Mouse (Mus musculus) lung, embryonic 14.5 days (tissue): Measurements from ENCODE around the gene Ipo4. TPM values are rescaled to one million over a fixed set of nuclear protein-coding genes. Genes with fewer than 3 reads are reported as not detected.

Experiments
- ATAC-seq: fragments of 200-750 bp; cut with Nextera tagmentation; 2 replicates; pipeline ENCODE4 v1.8.0; 2017; ENCODE audit warnings: mild to moderate bottlenecking, moderate TSS enrichment, moderate library complexity; ENCODE audit not compliant: insufficient read depth
- DNase-seq: peaks from one replicate; pipeline ENCODE4 v3.0.0-alpha.2; 2015
- H3K27ac ChIP-seq: fragments of 300-500 bp; sonication (generic); 2 replicates; pipeline ENCODE4 v1.5.1; 2014; ENCODE audit warnings: low read depth, mild to moderate bottlenecking, moderate library complexity
- H3K27me3 ChIP-seq: fragments of 300-500 bp; sonication (generic); 2 replicates; pipeline ENCODE4 v1.6.1; 2014; ENCODE audit warnings: low read length, control low read depth; ENCODE audit not compliant: insufficient read depth
- H3K36me3 ChIP-seq: fragments of 300-500 bp; sonication (generic); 2 replicates; pipeline ENCODE4 v1.6.1; 2014; ENCODE audit warnings: control low read depth; ENCODE audit not compliant: insufficient read depth
- H3K4me1 ChIP-seq: fragments of 300-500 bp; sonication (generic); 2 replicates; pipeline ENCODE4 v1.6.1; 2014; ENCODE audit warnings: antibody characterized with exemption, control low read depth; ENCODE audit not compliant: insufficient read depth
- H3K4me2 ChIP-seq: fragments of 300-500 bp; sonication (generic); 2 replicates; pipeline ENCODE4 v1.6.1; 2014; ENCODE audit warnings: mild to moderate bottlenecking
- H3K4me3 ChIP-seq: fragments of 300-500 bp; sonication (generic); 2 replicates; pipeline ENCODE4 v1.5.1; 2014; ENCODE audit warnings: low read depth, low read length
- H3K9ac ChIP-seq: fragments of 300-500 bp; sonication (generic); 2 replicates; pipeline ENCODE4 v1.6.1; 2014
- H3K9me3 ChIP-seq: fragments of 300-500 bp; sonication (generic); 2 replicates; pipeline ENCODE4 v1.6.1; 2016; ENCODE audit warnings: low read depth, low read length, control low read depth
- CTCF ChIP-seq: IDR thresholded peaks from 2 replicates; pipeline ENCODE4 v1.5.1; 2016; ENCODE audit warnings: antibody characterized with exemption, low read depth
- WGBS: fragments of 180-500 bp; shearing (Covaris S2); extraction: QIAGEN DNeasy Blood & Tissue Kit; methylation state at CpG from one replicate; pipeline ENCODE4 v1.1.7; 2014; 5-methylcytosine and 5-hydroxymethylcytosine counted together
- polyA plus RNA-seq: library from polyadenylated mRNA; unstranded; fragments of >200 nt; fragmentation: Nextera tagmentation; extraction: Ambion mirVana; gene quantifications from 2 replicates; pipeline ENCODE4 v1.2.1, GENCODE M21; 2014

Gene Ipo4
- polyA plus RNA-seq, 1 experiment from 2014 or later = 115 TPM

DNA sequence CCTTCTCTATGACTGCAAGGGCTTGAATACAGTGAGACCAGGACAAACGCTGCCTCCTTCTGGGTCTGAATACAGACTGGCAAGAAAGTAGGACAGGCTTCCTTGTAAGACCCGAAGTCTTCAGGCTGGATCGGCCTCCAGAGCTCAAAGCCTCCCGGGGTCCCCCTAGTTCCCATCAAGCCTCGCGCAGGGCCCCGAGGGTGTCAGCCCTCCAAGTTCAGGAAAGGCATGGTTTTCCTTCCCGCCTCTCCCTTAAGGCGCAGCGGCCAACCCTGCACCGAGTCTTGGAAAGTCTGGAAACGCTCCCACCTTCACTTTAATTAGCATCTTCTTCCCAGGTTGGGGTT is 35.7 kb upstream of the Ipo4 start:
- ATAC-seq = peak; percentile 55
- peaks cover 5% of the 10 kb centered on the region; the same call in 1 of the 2 replicates for H3K4me1 ChIP-seq
- no peak for DNase-seq
- no peaks in the 10 kb centered on the region for H3K9me3 ChIP-seq
- peak overlapping the region; percentile 70 for H3K4me3 ChIP-seq
- H3K9ac ChIP-seq = peak overlapping the region; percentile 77
- H3K27me3 ChIP-seq = no peaks in the 10 kb centered on the region
- under 1% methylated on average over 12 of the region's 12 CpGs for WGBS
- peak overlapping the region; percentile 70 for H3K4me2 ChIP-seq
- peaks cover 18% of the 10 kb centered on the region for H3K36me3 ChIP-seq
- H3K27ac ChIP-seq = peak overlapping the region; percentile 68; the same call in 1 of the 2 replicates
- TF ChIP-seq CTCF = no peak

DNA sequence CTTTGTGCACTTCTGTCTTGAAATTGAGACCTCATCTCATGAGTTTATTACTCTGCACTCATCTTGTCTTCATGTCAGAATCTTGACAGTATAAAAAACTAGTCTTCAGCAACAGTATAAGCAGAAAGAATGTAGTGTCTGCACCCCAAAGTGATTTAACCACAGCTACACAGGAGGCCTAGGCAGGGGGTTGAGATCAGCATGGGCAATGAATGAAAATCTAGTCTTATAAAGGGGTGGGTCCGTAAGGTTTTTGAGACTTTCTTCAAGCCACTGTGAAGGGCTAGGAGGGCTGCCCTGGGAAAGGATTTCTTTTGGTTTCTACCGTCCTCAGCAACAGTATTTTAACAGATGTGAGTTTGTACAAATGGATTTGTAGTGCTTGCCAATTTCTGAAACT is 24.9 kb upstream of the Ipo4 start:
- ATAC-seq = peak; percentile 22; the same call in 1 of the 2 replicates
- Histone ChIP-seq H3K27ac (no peak overlapping the region), H3K9ac (peak overlapping the region; percentile 81; the same call in 1 of the 2 replicates), H3K4me2 (peak overlapping the region; percentile 70), H3K9me3 (no peaks in the 10 kb centered on the region), H3K27me3 (no peaks in the 10 kb centered on the region), H3K4me1 (peaks cover 5% of the 10 kb centered on the region; the same call in 1 of the 2 replicates), H3K36me3 (peaks cover 44% of the 10 kb centered on the region), H3K4me3 (peak overlapping the region; percentile 56)
- TF ChIP-seq CTCF = no peak
- no peak for DNase-seq
- 34% methylated on average over 2 of the region's 2 CpGs for WGBS

DNA sequence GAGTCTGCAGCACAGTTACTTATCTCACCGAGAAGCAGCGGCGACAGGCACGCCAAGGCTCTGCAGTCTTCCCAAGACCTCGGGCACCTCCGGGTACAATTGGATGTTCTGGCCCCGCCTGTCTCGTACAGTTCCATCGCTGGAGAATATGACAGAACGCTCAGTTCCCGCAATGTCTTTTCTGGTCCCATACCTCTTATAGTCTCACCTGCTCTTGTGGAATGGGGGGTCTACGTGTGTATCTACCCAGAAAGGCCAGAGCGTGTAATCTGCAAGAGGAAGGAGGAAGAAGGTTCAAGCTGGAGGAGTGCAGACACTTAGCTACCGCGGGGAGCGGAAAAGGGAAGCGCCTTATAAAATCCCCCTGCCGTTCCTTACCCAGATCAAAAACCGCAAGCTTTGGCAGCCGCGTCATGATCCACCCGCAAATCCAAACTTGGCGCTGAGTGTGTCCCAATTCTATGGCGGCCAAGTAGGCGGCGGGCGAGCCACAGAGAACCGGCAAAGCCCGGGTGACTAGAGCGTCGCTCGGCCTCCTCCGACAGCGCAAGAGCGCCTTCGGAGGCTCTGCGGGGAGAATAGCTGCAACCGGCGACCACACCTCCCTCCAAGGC is 24.3 kb upstream of the Ipo4 start, which contains the start of gene Mdp1:
Gene Mdp1, minus strand, starts transcription at position 549 of the 614 bp plus-strand sequence.
- DNase-seq (peak; percentile 94), ATAC-seq (peak; percentile 96)
- H3K4me1 ChIP-seq = peaks cover 5% of the 10 kb centered on the region; the same call in 1 of the 2 replicates
- H3K27me3 ChIP-seq = no peaks in the 10 kb centered on the region
- H3K4me2 ChIP-seq = peak within 1 kb of the TSS; percentile 70
- no peaks in the 10 kb centered on the region for H3K9me3 ChIP-seq
- H3K36me3 ChIP-seq = peaks cover 42% of the 10 kb centered on the region
- under 1% methylated on average over 39 of the region's 39 CpGs for WGBS
- peak; percentile 60 for TF ChIP-seq CTCF
- H3K9ac ChIP-seq = peak within 1 kb of the TSS; percentile 81
- H3K4me3 ChIP-seq = peak within 1 kb of the TSS; percentile 56
- peak within 1 kb of the TSS; percentile 81 for H3K27ac ChIP-seq

- H3K4me3 ChIP-seq = no peak overlapping the region
- H3K36me3 ChIP-seq = peaks cover 29% of the 10 kb centered on the region
- no peak overlapping the region for H3K9ac ChIP-seq
- DNase-seq (no peak), ATAC-seq (no peak)
- no peaks in the 10 kb centered on the region for H3K27me3 ChIP-seq
- no peak overlapping the region for H3K27ac ChIP-seq
- WGBS = 86% methylated on average over 5 of the region's 5 CpGs
- TF ChIP-seq CTCF = no peak
- H3K9me3 ChIP-seq = no peaks in the 10 kb centered on the region
- no peak overlapping the region for H3K4me2 ChIP-seq
- peaks cover 5% of the 10 kb centered on the region; the same call in 1 of the 2 replicates for H3K4me1 ChIP-seq
Observed at GRCm38 (mm10) chr14:55658011-55658410, 22.3 kb upstream of the Ipo4 start.

GRCm38 (mm10) chr14:55656935-55657334 is 21.2 kb upstream of the Ipo4 start:
- H3K4me3 ChIP-seq = no peak overlapping the region
- 76% methylated on average over 3 of the region's 3 CpGs for WGBS
- H3K36me3 ChIP-seq = peaks cover 20% of the 10 kb centered on the region
- H3K27ac ChIP-seq = no peak overlapping the region
- peaks cover 5% of the 10 kb centered on the region; the same call in 1 of the 2 replicates for H3K4me1 ChIP-seq
- DNase-seq (no peak), ATAC-seq (no peak)
- no peaks in the 10 kb centered on the region for H3K9me3 ChIP-seq
- no peak for TF ChIP-seq CTCF
- no peak overlapping the region for H3K4me2 ChIP-seq
- H3K9ac ChIP-seq = no peak overlapping the region
- no peaks in the 10 kb centered on the region for H3K27me3 ChIP-seq

GRCm38 (mm10) chr14:55651528-55651927 is 15.8 kb upstream of the Ipo4 start:
- no peaks in the 10 kb centered on the region for H3K9me3 ChIP-seq
- TF ChIP-seq CTCF = no peak
- H3K4me3 ChIP-seq = no peak overlapping the region

DNA sequence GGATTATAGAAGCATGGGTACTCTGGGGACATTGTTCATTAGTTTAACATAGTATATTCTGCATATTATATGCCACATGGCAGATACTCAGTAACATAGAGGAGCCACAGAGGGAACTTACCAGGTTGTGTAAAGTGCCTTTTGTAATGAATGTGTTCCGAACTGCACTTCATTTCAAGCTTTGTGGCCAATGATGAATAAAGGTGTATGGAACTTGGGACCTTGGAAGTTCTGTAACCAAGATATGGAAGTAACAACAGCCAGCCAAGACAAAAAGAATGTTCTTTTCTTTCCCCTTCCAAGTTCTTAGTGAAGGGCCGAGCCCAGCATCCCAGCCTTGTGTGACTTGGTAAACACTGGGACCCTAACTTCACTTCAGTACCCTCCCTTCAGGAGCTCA is 14.1 kb upstream of the Ipo4 start, which contains the start of gene Tssk4:
Gene Tssk4, plus strand, starts transcription at position 301 of the 400 bp plus-strand sequence.
- 92% methylated on average over 2 of the region's 2 CpGs for WGBS
- H3K9me3 ChIP-seq = no peaks in the 10 kb centered on the region
- DNase-seq (no peak), ATAC-seq (no peak)
- no peak within 1 kb of the TSS for H3K27ac ChIP-seq
- TF ChIP-seq CTCF = no peak
- H3K4me2 ChIP-seq = no peak within 1 kb of the TSS
- no peaks in the 10 kb centered on the region for H3K27me3 ChIP-seq
- H3K4me3 ChIP-seq = no peak within 1 kb of the TSS
- H3K36me3 ChIP-seq = peaks cover 11% of the 10 kb centered on the region
- no peak within 1 kb of the TSS for H3K9ac ChIP-seq
- peaks cover 2% of the 10 kb centered on the region; the same call in 1 of the 2 replicates for H3K4me1 ChIP-seq

More at GRCm38 (mm10) chr14:55651528-55651927, 15.8 kb upstream of the Ipo4 start:
- peaks cover 3% of the 10 kb centered on the region; the same call in 1 of the 2 replicates for H3K36me3 ChIP-seq
- H3K27ac ChIP-seq = no peak overlapping the region
- no peaks in the 10 kb centered on the region for H3K27me3 ChIP-seq
- 80% methylated on average over 7 of the region's 7 CpGs for WGBS
- DNase-seq (no peak), ATAC-seq (no peak)
- H3K9ac ChIP-seq = no peak overlapping the region
- H3K4me2 ChIP-seq = no peak overlapping the region
- H3K4me1 ChIP-seq = no peaks in the 10 kb centered on the region
